Mouse (Mus musculus): ENCODE measurements at regions not wholly inside any gene's neighbourhood (a gene's known extent, or its start where the extent isn't known, plus 50 kb on each side); places are given as distances from the start of the nearest gene placed in this dataset.

DNA sequence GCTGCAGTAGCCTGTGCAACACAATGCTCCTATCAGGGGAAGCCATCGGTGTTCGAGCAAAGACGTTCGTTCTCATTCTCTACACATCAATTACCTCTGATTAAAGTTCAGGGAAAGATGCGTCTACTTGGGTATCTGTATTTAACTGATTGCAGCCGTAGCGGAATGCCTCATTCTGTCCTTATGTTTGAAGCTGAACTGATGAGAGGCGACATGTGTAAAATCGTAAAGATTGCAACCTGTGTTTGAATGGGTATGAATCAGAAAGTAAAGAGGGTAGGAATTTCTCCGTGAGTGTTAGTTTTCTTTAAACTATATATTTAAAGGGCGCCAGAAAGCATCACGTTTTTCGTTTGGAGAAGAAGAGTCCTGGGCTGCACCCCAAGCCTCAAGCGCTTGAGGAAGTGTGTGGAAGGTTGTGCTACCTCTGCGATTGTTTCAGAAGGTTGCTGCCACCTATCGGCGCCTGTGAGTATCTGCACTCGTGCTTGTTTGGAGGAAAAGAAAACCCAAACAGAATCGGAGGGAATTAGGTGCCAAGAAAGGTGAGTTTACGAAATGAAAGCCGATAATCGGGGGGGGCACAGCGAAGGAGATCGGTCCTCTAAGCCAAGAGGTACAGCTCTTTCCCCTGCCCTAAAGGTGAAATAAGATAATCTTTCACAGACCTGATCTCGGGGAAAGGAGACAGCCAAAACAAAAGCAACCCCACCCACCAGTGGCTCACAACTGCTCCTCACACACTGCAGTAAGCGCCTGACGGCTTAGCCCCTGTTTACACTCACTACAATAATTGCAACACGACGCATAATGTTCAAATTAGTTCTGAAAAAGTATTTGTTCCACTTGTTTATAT, 346.4 kb upstream of the Prkcq start:
- DNase-seq: peak; percentile 58

DNA sequence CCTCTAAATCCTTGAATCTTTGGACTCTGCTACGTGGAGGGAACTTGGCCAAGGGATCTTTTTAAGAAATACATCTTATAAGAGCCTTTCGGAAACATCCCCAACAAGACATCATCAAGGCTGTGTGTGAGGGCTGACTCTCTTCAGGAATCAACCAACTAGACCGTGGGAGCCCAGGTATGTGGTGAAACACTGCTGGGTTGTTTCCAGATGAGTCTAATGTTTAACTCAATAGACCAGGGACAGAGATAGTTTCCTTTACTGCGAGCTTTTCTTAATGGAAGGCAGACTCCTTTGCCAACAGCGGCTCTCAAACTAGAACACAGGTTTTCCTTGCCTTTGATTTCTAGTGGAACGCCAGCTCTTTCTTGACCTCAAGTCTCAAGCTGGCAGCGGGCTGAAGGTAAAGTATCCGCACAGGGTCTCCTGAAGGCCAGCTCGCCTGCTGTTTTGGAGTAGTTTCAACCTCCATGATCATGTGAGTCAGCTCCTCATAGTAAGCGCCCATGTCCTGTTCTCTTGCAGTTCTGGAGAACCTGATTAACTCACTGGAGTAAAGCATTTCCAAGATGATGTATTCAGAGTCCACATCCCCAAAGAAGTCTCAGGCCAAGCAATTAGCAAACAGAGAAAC, 345.7 kb upstream of the Prkcq start:
- no peak for DNase-seq

DNA sequence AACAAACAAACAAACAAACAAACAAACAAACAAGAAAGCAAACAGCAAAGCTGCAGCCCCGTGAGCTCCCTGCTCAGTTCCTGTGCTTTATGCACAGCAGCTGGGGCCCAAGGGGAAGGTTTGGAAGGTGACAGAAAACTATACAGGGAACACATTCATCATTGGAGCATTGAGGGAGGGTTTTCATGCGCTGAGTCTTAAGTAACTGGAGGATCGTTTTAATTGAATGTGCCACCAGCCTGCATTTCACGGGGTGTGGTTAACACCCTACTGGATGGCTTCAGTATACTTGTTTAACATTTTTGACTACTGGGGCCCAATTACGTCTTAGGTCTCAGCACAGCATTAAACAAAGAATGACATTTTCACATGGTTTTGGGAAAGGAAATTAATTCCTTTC, 331.9 kb upstream of the Prkcq start:
- DNase-seq: no peak

DNA sequence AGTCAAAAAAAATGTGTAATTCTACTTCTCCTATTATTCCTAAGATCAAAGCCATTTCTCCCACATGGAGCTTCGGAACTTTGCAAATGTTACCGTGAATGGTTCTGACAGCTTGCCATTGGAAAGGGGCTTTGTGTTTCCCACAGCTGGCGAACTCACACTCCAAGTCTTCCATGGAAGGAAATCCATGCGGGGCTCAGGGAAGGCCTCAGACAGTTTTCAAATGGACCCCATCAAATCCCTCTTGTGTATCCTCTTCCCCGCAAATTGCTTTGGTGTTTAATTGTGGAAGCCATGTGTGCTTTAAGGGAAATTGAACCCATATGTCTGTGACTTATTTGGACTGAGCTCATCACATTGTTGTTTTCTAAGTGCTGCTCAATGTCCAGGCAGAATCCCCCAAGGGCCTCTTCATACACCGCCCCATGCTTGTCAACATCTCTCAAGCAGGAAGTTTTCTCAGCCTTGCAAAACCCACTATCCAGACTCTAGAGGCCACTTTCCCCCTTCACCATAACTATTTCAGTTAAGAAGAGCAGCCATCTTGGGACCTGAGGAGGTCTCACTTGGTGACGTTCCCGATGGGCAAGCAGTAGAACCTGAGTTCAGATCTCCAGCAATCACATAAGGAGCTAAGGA, 310.1 kb upstream of the Prkcq start:
- DNase-seq: no peak

DNA sequence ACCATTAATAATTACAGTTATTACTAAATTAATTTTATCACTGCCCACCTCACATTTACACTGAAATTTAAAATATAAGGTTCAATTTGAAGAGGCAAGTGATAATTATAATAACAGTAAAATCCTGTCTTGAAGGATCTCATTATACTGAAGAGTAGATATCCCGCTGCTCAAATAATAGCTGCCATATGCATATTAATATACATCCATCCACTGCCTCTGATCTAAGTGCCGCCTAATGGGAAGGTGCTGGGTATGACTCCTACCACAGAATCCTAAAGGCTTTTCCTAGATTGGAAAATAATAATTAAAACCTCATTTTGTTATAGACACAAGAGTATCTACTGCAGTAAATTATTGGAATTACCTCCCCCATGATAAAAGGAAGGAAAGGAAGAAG, 307.5 kb upstream of the Prkcq start:
- no peak for DNase-seq

DNA sequence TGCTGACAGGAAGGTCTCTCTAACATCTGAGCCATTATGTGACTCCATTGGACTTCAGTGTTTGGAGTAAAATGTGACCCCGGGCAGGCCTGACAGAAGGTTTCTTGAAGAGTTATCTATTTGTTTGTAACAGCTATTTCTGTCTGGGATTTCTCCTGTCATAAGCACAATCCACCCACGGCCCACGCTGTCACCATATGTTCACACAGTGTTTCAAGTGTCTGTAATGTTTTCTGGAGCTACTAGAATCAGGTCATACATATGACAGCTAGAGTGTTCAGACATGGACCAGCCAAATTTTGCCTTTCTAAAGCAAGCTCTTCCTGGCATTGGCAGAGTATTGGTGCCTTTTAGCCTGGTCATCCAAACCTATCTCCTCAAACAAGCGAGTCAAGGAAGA, 297.6 kb upstream of the Prkcq start:
- no peak for DNase-seq

DNA sequence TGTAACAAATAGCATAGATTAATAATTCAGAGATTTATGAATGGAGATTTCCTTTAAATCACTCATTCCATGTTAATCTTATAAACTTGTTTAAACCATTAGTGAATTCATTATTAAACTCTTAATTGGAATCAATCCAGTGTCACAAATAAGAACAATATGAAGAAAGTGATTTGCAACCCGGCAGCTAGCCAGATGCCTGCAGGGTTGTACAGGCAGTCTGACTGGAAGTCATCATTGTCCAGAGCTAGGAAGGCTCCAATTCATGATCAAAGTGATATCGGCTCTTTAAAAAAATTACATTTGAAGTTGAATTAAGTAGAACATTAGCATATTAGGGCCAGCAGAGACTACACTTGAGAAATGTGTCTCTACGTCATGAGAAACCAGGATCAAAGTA, 270.0 kb upstream of the Prkcq start:
- no peak for DNase-seq

DNA sequence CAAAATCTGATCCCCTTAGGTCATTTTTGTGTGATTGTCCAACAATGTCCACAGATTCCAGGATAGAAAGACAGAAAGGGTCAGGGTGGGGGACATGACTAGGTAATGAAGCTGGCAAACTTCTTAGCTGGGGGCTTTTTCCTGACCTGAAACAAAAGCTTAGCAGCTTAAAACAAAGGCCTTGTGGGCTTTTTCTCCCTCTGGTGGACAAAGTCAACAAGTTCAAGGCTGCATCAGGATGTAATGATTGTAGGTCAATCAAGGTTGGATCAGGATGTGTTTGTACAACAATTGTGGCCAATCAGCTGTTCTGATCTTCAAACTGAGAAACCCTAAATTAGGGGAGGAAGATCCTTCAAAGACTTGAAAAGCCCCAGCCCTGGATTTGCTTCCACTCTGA, 252.0 kb upstream of the Prkcq start:
- no peak for DNase-seq

DNA sequence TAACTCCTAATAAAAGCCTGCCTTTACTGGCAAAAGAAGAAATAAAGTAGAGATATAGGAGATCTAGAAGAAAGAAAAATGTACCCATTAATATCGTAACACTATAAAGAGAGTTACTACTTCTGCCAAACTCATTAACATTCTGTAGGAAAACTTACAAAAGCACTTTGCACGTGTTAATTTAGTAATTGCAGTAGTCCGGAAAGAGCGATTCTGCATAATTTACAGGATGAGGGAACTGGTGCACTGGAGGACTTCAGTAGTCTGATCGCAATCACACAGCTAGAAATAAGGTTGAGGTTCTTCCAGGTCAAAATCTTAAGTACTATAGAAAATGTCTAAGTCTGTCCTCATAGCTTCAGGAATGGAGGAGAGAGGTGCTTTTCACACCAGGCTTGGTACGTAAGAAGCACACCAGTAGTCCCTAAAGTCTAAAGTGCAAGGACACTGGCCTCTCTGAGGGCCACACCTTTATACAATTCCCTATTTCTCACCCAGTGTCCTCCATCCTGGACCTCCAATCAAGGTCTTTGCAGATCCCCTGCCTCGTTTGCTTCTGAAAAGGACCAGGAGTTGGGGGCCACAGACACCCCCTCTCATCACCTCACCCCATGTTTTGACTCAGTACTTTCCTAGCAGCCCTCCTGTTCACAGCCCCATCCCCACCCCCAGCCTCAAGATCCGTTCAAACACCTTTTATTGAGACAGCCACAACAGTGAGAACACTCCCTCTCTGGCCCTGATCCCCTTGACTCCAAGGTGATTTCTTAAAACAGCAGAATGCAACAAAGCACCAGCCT, 251.0 kb upstream of the Prkcq start:
- no peak for DNase-seq

DNA sequence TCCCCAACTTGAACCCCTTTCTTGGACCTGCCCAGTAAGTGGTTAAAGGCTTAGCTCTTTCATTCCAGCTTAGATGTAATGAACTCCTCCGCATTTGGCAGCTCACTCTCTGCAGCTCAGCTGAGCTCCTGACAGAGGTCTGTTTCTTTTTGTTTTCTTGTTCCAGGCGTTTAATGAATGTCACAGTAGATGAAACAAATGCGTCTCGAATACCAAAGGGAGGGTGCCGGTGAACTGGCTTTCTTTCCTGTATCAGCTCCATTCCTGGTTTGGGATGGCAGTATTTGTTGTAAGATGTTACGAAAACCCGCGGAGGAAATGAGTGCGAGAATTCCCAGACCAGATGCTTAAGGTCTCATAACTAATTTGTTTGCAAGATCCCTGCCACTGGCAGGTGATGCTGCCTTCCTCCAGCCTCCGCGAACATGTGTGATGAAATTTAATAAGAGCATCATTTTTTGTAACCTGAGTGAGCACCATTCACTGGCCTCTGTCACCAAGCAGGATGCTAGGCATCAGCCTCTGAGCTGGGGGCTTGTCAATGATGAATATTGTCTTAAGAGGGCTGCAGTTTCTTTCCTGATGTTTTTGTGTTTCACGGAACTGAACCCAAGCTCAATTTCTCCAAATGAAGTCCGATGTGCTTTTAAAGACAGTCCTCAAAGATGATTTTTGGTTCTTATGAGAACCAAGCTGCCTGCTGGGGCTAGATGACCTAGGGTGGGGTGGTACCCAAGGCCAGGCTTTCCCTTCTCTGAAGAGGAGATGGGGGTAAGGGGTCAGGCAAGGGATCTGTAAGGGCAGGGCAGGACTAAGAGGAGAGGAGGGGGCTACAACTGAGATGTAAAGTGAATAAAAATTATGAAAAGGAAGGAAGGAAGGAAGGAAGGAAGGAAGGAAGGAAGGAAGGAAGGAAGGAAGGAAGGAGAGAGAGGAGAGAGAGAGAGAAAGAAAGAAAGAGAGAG, 250.1 kb upstream of the Prkcq start:
- DNase-seq: no peak

DNA sequence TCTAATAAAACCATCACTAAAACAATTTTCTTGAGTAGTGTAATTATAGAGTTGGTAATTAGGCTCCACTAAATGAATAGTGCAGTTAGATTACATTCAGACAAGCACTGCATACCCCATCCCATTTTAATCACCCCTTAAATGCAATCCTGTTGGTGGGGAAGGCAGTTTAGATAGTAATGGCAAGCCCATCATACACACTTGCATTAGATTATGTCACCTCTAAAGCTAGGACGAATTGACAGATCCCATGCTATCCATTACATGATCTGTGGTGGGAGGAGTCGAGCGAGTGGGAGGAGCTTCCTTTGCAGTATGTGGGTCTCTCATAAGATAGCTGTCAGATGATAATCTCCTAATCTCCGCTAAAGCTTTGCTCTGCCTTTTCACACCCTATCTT, 247.9 kb upstream of the Prkcq start:
- no peak for DNase-seq

DNA sequence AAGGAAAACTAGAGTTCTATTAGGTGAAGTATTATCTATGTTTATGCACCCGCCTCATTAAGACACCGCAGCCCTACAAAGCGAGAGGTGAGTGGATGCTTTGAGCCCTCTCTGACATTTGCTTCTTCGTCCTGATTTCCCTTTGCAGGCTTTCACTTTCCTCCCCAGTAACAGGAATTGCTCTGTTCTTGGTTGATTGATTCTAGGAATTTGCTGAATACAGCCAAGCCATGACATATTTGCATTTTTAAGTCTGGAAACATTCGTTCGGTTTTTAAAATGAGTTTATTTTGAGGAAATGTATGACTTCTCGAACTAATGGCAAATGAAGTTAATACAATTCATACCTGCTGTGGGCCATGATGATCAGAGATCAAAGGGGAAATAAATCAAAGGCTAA, 246.5 kb upstream of the Prkcq start:
- DNase-seq: no peak

DNA sequence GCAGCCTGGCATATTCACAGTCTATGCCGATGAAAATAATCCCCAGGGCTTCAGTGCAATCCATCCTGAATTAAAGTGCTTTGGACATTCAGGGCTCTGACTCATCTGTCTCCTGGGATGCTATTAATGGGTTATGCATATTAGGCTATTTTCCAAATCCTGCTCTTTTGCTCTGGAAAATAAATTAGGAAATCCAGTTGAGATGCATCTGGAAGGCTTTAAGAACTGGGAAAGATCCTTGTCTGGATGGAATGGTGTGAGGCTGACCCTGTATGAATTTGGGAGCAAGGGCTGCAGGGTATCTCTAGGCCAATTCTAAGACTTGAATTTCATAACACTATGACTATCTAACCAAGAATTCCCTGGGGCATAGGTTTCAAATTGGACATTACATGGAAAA, 234.5 kb upstream of the Prkcq start:
- DNase-seq: no peak

DNA sequence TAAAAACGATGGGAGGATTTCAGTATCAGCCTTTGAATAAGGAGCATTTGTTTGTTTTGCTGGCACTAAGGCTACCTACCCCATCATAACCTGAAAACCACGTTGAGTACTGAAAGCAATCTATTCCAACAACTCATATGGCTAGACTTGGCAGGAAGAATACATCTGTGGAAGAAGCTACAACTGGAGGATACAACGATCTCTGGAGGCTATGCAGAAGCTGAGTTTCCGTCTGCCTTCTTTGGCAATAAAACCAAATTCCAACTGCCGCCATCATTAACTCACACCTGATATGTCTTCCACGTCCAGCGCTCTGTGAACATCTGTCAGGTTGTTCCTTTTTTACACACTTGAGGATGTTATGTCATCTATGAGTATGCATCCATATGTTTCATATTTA, 206.7 kb upstream of the Prkcq start:
- no peak for DNase-seq

DNA sequence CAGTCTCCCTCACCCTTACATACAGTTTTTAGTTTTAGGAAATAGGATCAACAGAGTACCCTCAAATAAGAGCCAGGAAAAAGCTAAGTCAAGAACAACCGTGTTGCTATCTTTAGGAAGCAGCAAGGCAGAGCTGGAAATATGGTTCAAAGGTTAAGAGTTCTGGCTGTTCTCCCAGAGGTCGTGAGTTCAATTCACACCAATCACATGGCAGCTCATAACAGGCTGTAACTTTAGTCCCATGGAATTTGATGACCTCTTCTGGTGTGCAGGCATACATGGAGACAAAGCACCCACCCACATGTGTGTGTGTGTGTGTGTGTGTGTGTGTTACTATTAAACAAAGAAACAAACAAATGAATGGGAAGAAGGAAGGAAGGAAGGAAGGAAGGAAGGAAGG, 205.0 kb upstream of the Prkcq start:
- DNase-seq: no peak

DNA sequence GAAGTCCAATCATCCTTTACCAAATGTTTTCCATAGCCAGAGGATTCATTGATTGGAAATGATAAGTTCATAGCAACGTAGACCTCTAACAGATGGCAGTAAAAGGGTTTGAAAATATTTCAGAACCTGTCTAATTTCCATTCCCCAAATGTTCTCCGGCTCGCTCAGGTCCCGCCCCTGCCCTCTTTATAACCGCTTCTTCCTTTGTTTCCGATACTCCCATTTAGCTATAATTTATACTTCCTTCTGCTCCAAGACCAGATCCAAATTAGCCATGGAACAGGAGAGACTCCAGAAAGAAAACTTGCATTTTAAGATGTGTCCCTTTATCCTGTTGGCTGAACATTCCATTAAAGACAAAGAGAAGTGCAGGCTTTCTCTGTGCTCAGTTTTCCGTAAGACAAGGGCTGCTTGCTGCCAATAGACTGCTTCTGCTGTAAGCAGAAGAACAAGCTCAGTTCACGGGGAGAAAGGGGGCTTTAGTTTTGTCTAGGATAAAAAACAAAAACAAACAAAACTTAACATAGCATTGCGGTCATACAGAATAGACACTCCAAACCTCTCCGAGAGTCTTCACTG, 202.7 kb upstream of the Prkcq start:
- no peak for DNase-seq

DNA sequence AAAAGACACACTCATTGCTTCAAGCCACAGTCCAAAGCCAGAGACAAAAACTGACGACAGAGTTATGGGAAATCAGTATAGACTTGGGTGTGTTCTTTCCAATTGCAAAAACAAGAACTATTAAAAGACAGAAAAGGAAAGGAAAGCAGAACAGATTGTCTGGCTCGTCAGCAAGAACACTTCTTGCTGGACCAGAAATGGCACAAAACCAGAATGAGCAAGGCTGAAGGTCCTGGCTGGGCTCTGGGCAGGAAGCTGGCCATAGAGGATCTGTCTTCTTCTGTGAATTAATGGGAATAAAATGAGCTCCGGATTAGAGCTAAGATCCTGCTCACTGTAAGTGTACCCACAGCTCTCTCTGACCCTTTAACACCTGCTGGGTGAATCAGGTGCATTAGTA, 199.9 kb upstream of the Prkcq start:
- no peak for DNase-seq

DNA sequence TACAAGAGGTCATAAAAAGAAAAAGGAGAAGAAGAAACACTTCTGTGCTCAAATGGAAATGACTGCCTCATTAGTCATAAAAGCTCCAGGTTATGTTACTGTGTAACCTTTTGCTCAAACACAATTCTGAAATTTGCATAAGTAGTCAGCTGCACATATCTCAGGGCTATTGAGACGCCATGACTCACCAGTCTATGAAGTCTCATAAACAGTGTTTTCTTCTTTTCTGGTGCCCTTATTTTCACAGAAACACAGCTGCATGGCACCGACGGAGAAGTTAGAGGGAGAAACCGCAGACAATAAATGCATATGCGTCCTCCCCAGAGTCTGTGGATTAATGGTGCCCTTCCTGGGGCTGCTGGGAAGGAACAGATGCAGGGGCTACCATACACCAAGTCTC, 193.1 kb upstream of the Prkcq start:
- no peak for DNase-seq

DNA sequence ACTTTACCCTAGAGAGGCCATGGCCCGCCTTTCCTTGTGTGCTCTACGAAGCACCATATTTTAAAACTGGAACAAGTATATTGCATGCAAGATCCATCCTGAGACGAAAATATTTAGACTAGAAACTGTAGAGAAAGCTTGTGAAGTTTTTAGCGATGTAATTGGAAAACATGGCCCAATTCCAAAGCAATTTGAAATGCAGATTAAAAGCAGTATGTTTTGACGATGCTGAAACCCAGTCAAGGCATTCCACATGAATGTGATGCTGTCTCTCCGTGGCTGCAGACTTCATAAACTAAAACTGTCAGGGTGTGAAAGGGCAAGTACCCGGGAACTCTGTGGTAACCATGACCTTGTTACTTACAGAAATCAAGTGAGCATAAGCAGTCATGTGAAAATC, 185.8 kb upstream of the Prkcq start:
- DNase-seq: no peak

DNA sequence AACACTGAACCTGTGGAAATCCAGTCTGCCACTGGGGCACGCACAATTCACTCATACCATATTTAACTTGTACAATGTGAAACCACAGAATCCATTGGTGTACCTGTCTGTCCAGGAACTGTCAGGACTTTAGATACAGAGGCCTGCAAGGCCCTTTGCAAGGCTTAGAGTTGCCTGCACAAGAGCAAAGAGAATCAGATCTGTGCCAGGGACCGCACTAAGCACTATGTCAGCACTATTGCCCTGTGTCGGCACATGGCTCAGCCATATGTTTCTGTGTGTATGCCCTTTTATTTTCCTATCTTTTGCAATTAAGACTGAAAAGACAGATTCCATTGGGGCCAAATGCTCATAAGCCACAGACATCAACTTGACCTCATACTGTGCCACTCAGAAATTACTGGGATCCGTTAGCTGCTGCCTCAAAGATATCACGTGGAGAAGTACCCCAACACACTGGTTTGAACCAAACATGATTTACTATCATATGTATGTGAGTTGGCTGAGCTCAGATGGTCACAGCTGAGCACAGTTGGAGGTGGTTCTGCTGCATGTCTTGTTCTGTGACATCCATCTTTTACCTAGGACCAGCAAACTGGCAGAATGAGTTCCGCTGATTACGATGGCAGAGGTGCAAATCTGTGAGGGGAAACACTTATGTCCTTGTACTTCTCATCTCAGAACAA, 181.7 kb upstream of the Prkcq start:
- no peak for DNase-seq

DNA sequence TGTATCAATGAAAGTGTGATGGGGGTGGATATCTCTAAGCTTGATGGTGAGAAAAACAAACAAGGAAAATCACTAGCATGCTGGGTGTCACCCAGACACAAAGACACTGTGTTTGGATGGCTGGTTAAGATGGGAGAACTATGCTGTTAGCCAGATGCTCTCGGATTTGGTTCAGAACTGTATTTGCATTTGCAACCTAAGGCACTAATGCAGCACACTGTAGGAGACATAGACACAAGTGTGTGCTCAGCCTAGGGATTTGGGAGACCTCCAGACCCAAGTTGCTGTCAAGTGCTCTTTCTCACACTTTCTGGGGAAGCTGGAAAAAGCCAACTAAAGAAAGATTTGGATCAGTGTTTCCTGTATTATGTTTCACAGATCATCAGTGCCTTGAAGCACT, 173.1 kb upstream of the Prkcq start:
- no peak for DNase-seq
